Mouse (Mus musculus) neural tube, embryonic 11.5 days (tissue): Measurements from ENCODE around the gene Ifitm10. TPM values are rescaled to one million over a fixed set of nuclear protein-coding genes. Genes with fewer than 3 reads are reported as not detected.

Source experiments
- ATAC-seq: fragments of 200-750 bp; cut with Nextera tagmentation; 2 replicates; pipeline ENCODE4 v1.8.0; 2017; ENCODE audit warnings: moderate number of reproducible peaks, mild to moderate bottlenecking, moderate TSS enrichment, moderate library complexity; ENCODE audit not compliant: insufficient read depth, low FRiP score, low TSS enrichment
- DNase-seq: peaks from one replicate; pipeline ENCODE4 v3.0.0-alpha.2; 2015; ENCODE audit warnings: low spot score
- H3K27ac ChIP-seq: fragments of 300-500 bp; sonication (generic); 2 replicates; pipeline ENCODE4 v1.5.1; 2014; ENCODE audit warnings: low read depth, mild to moderate bottlenecking, low read length
- H3K27me3 ChIP-seq: fragments of 300-500 bp; sonication (generic); 2 replicates; pipeline ENCODE4 v1.6.1; 2014; ENCODE audit warnings: mild to moderate bottlenecking, low read length, mixed read lengths; ENCODE audit not compliant: control insufficient read depth, insufficient read depth
- H3K36me3 ChIP-seq: fragments of 300-500 bp; sonication (generic); 2 replicates; pipeline ENCODE4 v1.6.1; 2014; ENCODE audit warnings: mild to moderate bottlenecking, low read length, moderate library complexity, mixed read lengths; ENCODE audit not compliant: control insufficient read depth, insufficient read depth
- H3K4me1 ChIP-seq: fragments of 300-500 bp; sonication (generic); 2 replicates; pipeline ENCODE4 v1.6.1; 2014; ENCODE audit warnings: low read length, mixed read lengths; ENCODE audit not compliant: control insufficient read depth, insufficient read depth
- H3K4me2 ChIP-seq: fragments of 300-500 bp; sonication (generic); 2 replicates; pipeline ENCODE4 v1.6.1; 2014; ENCODE audit warnings: low read depth, mild to moderate bottlenecking, moderate library complexity
- H3K4me3 ChIP-seq: fragments of 300-500 bp; sonication (generic); 2 replicates; pipeline ENCODE4 v1.5.1; 2014; ENCODE audit warnings: low read depth, low read length
- H3K9ac ChIP-seq: fragments of 300-500 bp; sonication (generic); 2 replicates; pipeline ENCODE4 v1.6.1; 2014; ENCODE audit warnings: mild to moderate bottlenecking, low read length
- H3K9me3 ChIP-seq: fragments of 300-500 bp; sonication (generic); 2 replicates; pipeline ENCODE4 v1.6.1; 2016; ENCODE audit warnings: low read length; ENCODE audit not compliant: control insufficient read depth
- whole genome bisulfite sequencing: fragments of 180-500 bp; shearing (Covaris S2); extraction: QIAGEN DNeasy Blood & Tissue Kit; methylation state at CpG from one replicate; pipeline ENCODE4 v1.1.7; 2014; 5-methylcytosine and 5-hydroxymethylcytosine counted together
- polyA plus RNA-seq: library from polyadenylated mRNA; unstranded; fragments of >200 nt; fragmentation: Nextera tagmentation; extraction: Ambion mirVana; gene quantifications from 2 replicates; pipeline ENCODE4 v1.2.1, GENCODE M21; 2014

Ifitm10 gene
- polyA plus RNA-seq, 1 experiment from 2014 or later, result not detected

DNA sequence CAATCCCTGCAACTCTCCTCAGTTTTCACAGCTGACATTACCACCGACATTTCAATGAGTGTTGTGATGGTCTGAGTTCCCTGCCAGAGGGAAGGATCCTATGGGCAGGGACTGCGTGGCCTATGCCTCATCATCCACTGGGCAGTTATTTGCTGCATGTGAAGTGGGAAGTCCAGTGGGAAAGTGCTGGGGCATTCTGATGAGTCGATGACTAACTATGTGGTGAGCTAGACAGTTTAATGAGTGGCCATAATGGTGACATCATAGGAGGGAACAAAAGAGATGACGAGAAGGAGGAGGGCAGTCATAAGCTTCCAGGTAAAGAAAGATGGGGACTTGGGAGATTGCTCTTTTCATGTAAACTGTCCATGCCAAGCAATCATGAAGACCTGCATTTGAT lies 10.4 kb downstream of the Ifitm10 start:
- 81% methylated on average over 4 of the region's 4 CpGs for WGBS
- Histone ChIP-seq H3K9me3 (no peaks in the 10 kb centered on the region), H3K36me3 (no peaks in the 10 kb centered on the region), H3K4me3 (no peak overlapping the region), H3K9ac (no peak overlapping the region), H3K4me2 (no peak overlapping the region), H3K27ac (no peak overlapping the region), H3K27me3 (no peaks in the 10 kb centered on the region), H3K4me1 (no peaks in the 10 kb centered on the region)
- ATAC-seq, result no peak
- no peak for DNase-seq

- Histone ChIP-seq H3K27me3 (no peaks in the 10 kb centered on the region), H3K9me3 (no peaks in the 10 kb centered on the region), H3K27ac (no peak overlapping the region), H3K4me2 (no peak overlapping the region), H3K4me1 (no peaks in the 10 kb centered on the region), H3K9ac (no peak overlapping the region), H3K36me3 (no peaks in the 10 kb centered on the region), H3K4me3 (no peak overlapping the region)
- DNase-seq (no peak), ATAC-seq (no peak)
These were observed 12.8 kb downstream of the Ifitm10 start for GRCm38 (mm10) chr7:142360743-142361142.

- WGBS, result 84% methylated on average over 8 of the region's 8 CpGs
- Histone ChIP-seq H3K9me3 (no peaks in the 10 kb centered on the region), H3K4me2 (no peak overlapping the region), H3K4me1 (no peaks in the 10 kb centered on the region), H3K27ac (no peak overlapping the region), H3K27me3 (no peaks in the 10 kb centered on the region), H3K4me3 (no peak overlapping the region), H3K36me3 (no peaks in the 10 kb centered on the region), H3K9ac (no peak overlapping the region)
- DNase-seq, result no peak
- no peak for ATAC-seq
These were observed 14.4 kb downstream of the Ifitm10 start for GRCm38 (mm10) chr7:142359129-142359528.

DNA sequence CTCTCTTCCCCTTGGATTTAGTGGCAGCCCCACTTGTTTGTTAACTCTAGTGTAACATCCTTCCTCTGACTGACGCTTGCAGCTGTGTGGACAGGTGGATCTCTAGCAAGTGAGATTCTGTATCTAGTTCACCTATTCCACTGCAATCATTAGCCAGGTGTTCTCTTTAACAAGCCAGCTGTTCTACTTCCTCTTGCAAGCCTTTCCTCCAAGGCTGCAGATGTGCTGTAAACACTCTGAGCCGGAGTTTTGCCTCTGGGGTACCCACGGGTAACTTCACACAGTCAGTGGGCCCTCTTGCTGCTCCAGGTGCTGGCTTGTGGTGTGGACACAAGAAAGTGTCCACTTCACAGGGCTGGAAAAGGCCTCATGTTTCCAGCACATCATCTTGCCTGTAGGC lies 16.0 kb downstream of the Ifitm10 start:
- H3K27me3 ChIP-seq, result no peaks in the 10 kb centered on the region

GRCm38 (mm10) chr7:142354661-142355233 lies 18.8 kb downstream of the Ifitm10 start:
- H3K4me1 ChIP-seq, result no peaks in the 10 kb centered on the region
- 77% methylated on average over 8 of the region's 8 CpGs for WGBS

More for the DNA sequence above, 16.0 kb downstream of the Ifitm10 start:
- Histone ChIP-seq H3K4me1 (no peaks in the 10 kb centered on the region), H3K9me3 (no peaks in the 10 kb centered on the region), H3K4me3 (no peak overlapping the region), H3K27ac (no peak overlapping the region), H3K36me3 (no peaks in the 10 kb centered on the region), H3K4me2 (no peak overlapping the region), H3K9ac (no peak overlapping the region)
- DNase-seq (no peak), ATAC-seq (no peak)
- 84% methylated on average over 3 of the region's 3 CpGs for WGBS

DNA sequence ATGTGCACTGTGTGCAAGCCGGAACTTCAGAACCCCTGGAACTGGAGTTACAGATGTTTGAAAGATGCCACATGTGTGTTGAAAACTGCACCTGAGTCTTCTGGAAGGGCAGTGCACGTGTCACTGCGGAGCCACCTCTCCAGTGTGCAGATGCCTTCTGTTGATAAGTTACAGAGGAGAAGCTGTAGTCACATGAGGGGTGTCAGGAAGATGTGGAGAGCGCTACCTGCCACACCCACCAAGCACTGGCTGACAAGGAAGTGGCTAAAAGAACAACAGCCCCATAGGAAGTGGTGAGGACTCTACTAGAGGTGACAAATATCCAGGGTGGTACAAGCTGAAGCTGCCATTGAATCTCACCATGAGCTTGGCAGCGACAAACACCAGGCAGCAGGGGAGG lies 19.7 kb downstream of the Ifitm10 start:
- no peak overlapping the region for H3K27ac ChIP-seq
- no peaks in the 10 kb centered on the region for H3K36me3 ChIP-seq
- no peaks in the 10 kb centered on the region for H3K27me3 ChIP-seq
- WGBS, result 77% methylated on average over 5 of the region's 5 CpGs
- ATAC-seq (no peak), DNase-seq (no peak)
- no peak overlapping the region for H3K9ac ChIP-seq
- 0 out of 2 replicates have a peak, but pooled peaks cover 3% of the 10 kb centered on the region for H3K4me1 ChIP-seq
- no peaks in the 10 kb centered on the region for H3K9me3 ChIP-seq
- H3K4me3 ChIP-seq, result no peak overlapping the region
- H3K4me2 ChIP-seq, result no peak overlapping the region

More at GRCm38 (mm10) chr7:142354661-142355233, 18.8 kb downstream of the Ifitm10 start:
- ATAC-seq, result no peak
- Histone ChIP-seq H3K4me3 (no peak overlapping the region), H3K36me3 (no peaks in the 10 kb centered on the region), H3K9me3 (no peaks in the 10 kb centered on the region), H3K27me3 (no peaks in the 10 kb centered on the region), H3K9ac (no peak overlapping the region), H3K27ac (no peak overlapping the region), H3K4me2 (no peak overlapping the region)
- no peak for DNase-seq

DNA sequence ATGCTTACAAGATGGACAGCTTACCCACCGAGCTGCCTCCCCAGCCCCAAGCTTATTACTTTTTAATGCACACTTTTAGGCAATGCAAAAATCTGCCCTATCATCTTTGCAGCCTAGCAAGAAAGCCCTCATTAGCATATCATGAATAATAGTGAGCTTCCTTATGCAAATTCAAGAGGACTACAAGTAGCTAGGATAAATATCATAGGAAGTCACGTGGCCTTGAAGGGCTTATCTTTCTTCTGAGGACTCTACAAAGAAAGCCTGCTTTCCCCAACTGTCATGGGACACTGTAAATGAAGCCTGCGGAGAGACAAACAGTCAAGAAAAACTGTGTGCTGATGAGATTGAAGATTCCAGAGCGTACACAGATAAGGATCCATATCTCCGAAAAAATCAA lies 22.0 kb downstream of the Ifitm10 start:
- H3K4me2 ChIP-seq, result no peak overlapping the region
- whole genome bisulfite sequencing, result 83% methylated on average over 5 of the region's 5 CpGs
- H3K27me3 ChIP-seq, result no peaks in the 10 kb centered on the region
- DNase-seq (no peak), ATAC-seq (no peak)
- H3K36me3 ChIP-seq, result no peaks in the 10 kb centered on the region
- H3K4me3 ChIP-seq, result no peak overlapping the region
- no peak overlapping the region for H3K9ac ChIP-seq
- H3K27ac ChIP-seq, result no peak overlapping the region
- H3K4me1 ChIP-seq, result 0 out of 2 replicates have a peak, but pooled peaks cover 3% of the 10 kb centered on the region
- H3K9me3 ChIP-seq, result no peaks in the 10 kb centered on the region

DNA sequence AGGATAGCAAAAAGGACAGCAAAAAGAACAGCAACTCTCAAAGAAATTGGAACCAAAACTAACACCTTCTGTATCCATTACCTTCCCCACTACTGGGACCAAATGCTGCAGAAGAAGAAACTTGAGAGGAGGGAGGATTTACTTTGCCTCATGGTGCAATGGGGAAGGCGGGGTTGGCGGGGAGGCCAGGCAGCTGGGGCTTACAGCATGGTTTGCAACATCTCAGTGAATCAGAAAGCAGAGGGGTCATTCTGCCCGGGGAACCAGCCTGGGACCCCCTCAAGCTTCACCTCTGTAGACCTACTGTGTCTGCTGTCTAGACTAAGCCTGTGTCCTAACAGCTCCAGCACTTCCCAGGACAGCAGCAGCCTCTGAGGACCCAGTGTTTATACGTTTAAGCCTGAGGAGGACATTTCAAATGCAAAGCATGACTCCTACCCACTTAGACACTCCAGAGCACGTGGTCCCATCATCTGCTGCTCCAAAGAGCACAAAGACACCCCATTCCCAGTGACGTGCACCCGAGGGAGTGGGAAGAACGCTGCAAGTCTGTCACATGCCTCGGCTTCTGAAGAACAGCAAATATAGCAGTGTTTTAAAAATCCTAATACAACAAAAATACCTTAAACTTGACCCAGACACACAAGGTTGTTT lies 24.1 kb downstream of the Ifitm10 start:
- no peaks in the 10 kb centered on the region for H3K27me3 ChIP-seq
- no peaks in the 10 kb centered on the region for H3K36me3 ChIP-seq
- WGBS, result 28% methylated on average over 9 of the region's 9 CpGs
- H3K4me2 ChIP-seq, result no peak overlapping the region
- no peak overlapping the region for H3K4me3 ChIP-seq
- DNase-seq (no peak), ATAC-seq (no peak)
- 0 out of 2 replicates have a peak, but pooled peaks cover 3% of the 10 kb centered on the region for H3K4me1 ChIP-seq
- no peak overlapping the region for H3K27ac ChIP-seq
- H3K9ac ChIP-seq, result no peak overlapping the region
- H3K9me3 ChIP-seq, result no peaks in the 10 kb centered on the region

DNA sequence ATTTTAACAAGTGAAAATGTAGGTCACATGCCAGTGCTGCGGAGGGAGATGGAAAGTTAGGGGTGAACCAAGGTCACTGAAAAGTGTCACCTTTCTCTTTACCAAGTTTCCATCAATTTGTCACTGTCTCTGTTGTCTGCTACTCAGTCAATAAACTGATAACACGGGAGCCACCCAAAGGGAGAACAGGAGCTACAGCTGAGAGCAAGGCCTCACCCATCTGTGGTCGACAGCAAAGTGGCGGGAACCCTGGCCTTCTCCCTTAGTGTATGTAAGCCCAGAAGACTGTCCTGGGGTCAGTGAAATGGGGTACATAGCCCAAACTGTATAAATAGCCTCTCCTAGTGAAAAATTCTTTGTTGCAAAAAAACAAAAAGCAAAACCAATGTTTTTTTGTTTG lies 26.0 kb downstream of the Ifitm10 start:
- ATAC-seq (no peak), DNase-seq (no peak)
- H3K9ac ChIP-seq, result no peak overlapping the region
- no peak overlapping the region for H3K4me3 ChIP-seq
- H3K36me3 ChIP-seq, result no peaks in the 10 kb centered on the region
- 73% methylated on average over 4 of the region's 4 CpGs for WGBS
- no peak overlapping the region for H3K27ac ChIP-seq
- no peak overlapping the region for H3K4me2 ChIP-seq
- H3K9me3 ChIP-seq, result no peaks in the 10 kb centered on the region
- H3K4me1 ChIP-seq, result 0 out of 2 replicates have a peak, but pooled peaks cover 3% of the 10 kb centered on the region
- no peaks in the 10 kb centered on the region for H3K27me3 ChIP-seq
